Mouse (Mus musculus): ENCODE measurements around the gene Sept3. TPM values are rescaled to one million over a fixed set of nuclear protein-coding genes. Genes with fewer than 3 reads are reported as not detected.

Gene Sept3
- polyA plus RNA-seq, 1 experiment from 2014 or later = 169 TPM

- DNase-seq (ENCODE audit: low spot score, missing footprints) (no peak), ATAC-seq (ENCODE audit: low FRiP score) (no peak)
- Histone ChIP-seq H3K4me2 (peak overlapping the region; percentile 51), H3K4me3 (ENCODE audit: low read depth, low read length) (peak overlapping the region; percentile 31), H3K9ac (ENCODE audit: low read length) (peak overlapping the region; percentile 65), H3K27ac (ENCODE audit: low read depth, low read length) (no peak overlapping the region), H3K27me3 (ENCODE audit: control insufficient read depth, insufficient read depth, low read length) (peaks cover 16% of the 10 kb centered on the region), H3K36me3 (ENCODE audit: control insufficient read depth, insufficient read depth, low read length) (0 out of 2 replicates have a peak, but pooled peaks cover 2% of the 10 kb centered on the region), H3K9me3 (ENCODE audit: control insufficient read depth, low read length) (no peaks in the 10 kb centered on the region), H3K4me1 (ENCODE audit: control insufficient read depth, insufficient read depth, low read length) (peaks cover 10% of the 10 kb centered on the region; the same call in 1 of the 2 replicates)
- WGBS = 39% methylated on average over 21 of the region's 21 CpGs
These were observed 65.8 kb downstream of the Sept3 start for GRCm38 (mm10) chr15:82340414-82341035.

- Histone ChIP-seq H3K36me3 (ENCODE audit: control insufficient read depth, insufficient read depth, low read length) (no peaks in the 10 kb centered on the region), H3K27ac (ENCODE audit: low read depth, low read length) (peak overlapping the region; percentile 37; the same call in 1 of the 2 replicates), H3K27me3 (ENCODE audit: control insufficient read depth, insufficient read depth, low read length) (peaks cover 16% of the 10 kb centered on the region), H3K4me2 (peak overlapping the region; percentile 51), H3K9ac (ENCODE audit: low read length) (peak overlapping the region; percentile 65), H3K9me3 (ENCODE audit: control insufficient read depth, low read length) (no peaks in the 10 kb centered on the region), H3K4me1 (ENCODE audit: control insufficient read depth, insufficient read depth, low read length) (peaks cover 10% of the 10 kb centered on the region; the same call in 1 of the 2 replicates), H3K4me3 (ENCODE audit: low read depth, low read length) (peak overlapping the region; percentile 31)
- DNase-seq (ENCODE audit: low spot score, missing footprints) = peak; percentile 92
- ATAC-seq (ENCODE audit: low FRiP score) = no peak
- WGBS = 2% methylated on average over 40 of the region's 40 CpGs
These were observed 66.4 kb downstream of the Sept3 start for GRCm38 (mm10) chr15:82341036-82341501.

- peaks cover 15% of the 10 kb centered on the region for H3K4me1 ChIP-seq (ENCODE audit: control insufficient read depth, insufficient read depth, low read length)
- DNase-seq (ENCODE audit: low spot score, missing footprints) = peak; percentile 88
- H3K4me2 ChIP-seq = peak overlapping the region; percentile 51
- no peak overlapping the region for H3K4me3 ChIP-seq (ENCODE audit: low read depth, low read length)
- peak overlapping the region; percentile 65 for H3K9ac ChIP-seq (ENCODE audit: low read length)
- peaks cover 16% of the 10 kb centered on the region for H3K27me3 ChIP-seq (ENCODE audit: control insufficient read depth, insufficient read depth, low read length)
- H3K36me3 ChIP-seq (ENCODE audit: control insufficient read depth, insufficient read depth, low read length) = no peaks in the 10 kb centered on the region
- peak overlapping the region; percentile 37; the same call in 1 of the 2 replicates for H3K27ac ChIP-seq (ENCODE audit: low read depth, low read length)
- 65% methylated on average over 15 of the region's 15 CpGs for WGBS
- no peaks in the 10 kb centered on the region for H3K9me3 ChIP-seq (ENCODE audit: control insufficient read depth, low read length)
- ATAC-seq (ENCODE audit: low FRiP score) = no peak
These were observed 67.2 kb downstream of the Sept3 start for GRCm38 (mm10) chr15:82341675-82342542.

GRCm38 (mm10) chr15:82342543-82342935, 67.8 kb downstream of the Sept3 start:
- H3K4me1 ChIP-seq (ENCODE audit: control insufficient read depth, insufficient read depth, low read length) = peaks cover 21% of the 10 kb centered on the region
- no peak overlapping the region for H3K4me3 ChIP-seq (ENCODE audit: low read depth, low read length)
- H3K9ac ChIP-seq (ENCODE audit: low read length) = no peak overlapping the region
- no peaks in the 10 kb centered on the region for H3K9me3 ChIP-seq (ENCODE audit: control insufficient read depth, low read length)
- H3K27me3 ChIP-seq (ENCODE audit: control insufficient read depth, insufficient read depth, low read length) = peaks cover 16% of the 10 kb centered on the region
- H3K27ac ChIP-seq (ENCODE audit: low read depth, low read length) = no peak overlapping the region
- DNase-seq (ENCODE audit: low spot score, missing footprints) = no peak
- H3K4me2 ChIP-seq = no peak overlapping the region
- no peaks in the 10 kb centered on the region for H3K36me3 ChIP-seq (ENCODE audit: control insufficient read depth, insufficient read depth, low read length)
- no peak for ATAC-seq (ENCODE audit: low FRiP score)
- 83% methylated on average over 5 of the region's 5 CpGs for WGBS

GRCm38 (mm10) chr15:82343368-82344287, 68.9 kb downstream of the Sept3 start:
- no peaks in the 10 kb centered on the region for H3K9me3 ChIP-seq (ENCODE audit: control insufficient read depth, low read length)
- H3K9ac ChIP-seq (ENCODE audit: low read length) = no peak overlapping the region
- H3K4me1 ChIP-seq (ENCODE audit: control insufficient read depth, insufficient read depth, low read length) = peaks cover 18% of the 10 kb centered on the region
- H3K27ac ChIP-seq (ENCODE audit: low read depth, low read length) = no peak overlapping the region
- no peak overlapping the region for H3K4me3 ChIP-seq (ENCODE audit: low read depth, low read length)
- 87% methylated on average over 27 of the region's 27 CpGs for WGBS
- H3K36me3 ChIP-seq (ENCODE audit: control insufficient read depth, insufficient read depth, low read length) = peaks cover 4% of the 10 kb centered on the region
- DNase-seq (ENCODE audit: low spot score, missing footprints) (no peak), ATAC-seq (ENCODE audit: low FRiP score) (no peak)
- H3K4me2 ChIP-seq = no peak overlapping the region
- H3K27me3 ChIP-seq (ENCODE audit: control insufficient read depth, insufficient read depth, low read length) = peaks cover 16% of the 10 kb centered on the region

Other genes with a start within 250 kb of the Sept3 start
- gene Desi1, start 241.0 kb upstream of the Sept3 start, polyA plus RNA-seq (2014; fragmentation: Nextera tagmentation; extraction: Ambion mirVana) = 33.7 and 37.8 TPM in 2 replicates
- 275 and 283 TPM in 2 replicates for gene Snu13, start 227.3 kb upstream of the Sept3 start, polyA plus RNA-seq (2014; fragmentation: Nextera tagmentation; extraction: Ambion mirVana)
- not detected in 2 replicates for gene 4930407I10Rik, start 215.7 kb upstream of the Sept3 start, polyA plus RNA-seq (2014; fragmentation: Nextera tagmentation; extraction: Ambion mirVana)
- gene Mei1, start 204.9 kb upstream of the Sept3 start, polyA plus RNA-seq (2014; fragmentation: Nextera tagmentation; extraction: Ambion mirVana) = 0.04 TPM in 1 of 2 replicates, not detected in the other
- 17.2 and 18.5 TPM in 2 replicates for gene Ccdc134, start 147.0 kb upstream of the Sept3 start, polyA plus RNA-seq (2014; fragmentation: Nextera tagmentation; extraction: Ambion mirVana)
- 148 and 170 TPM in 2 replicates for gene Srebf2, start 127.7 kb upstream of the Sept3 start, polyA plus RNA-seq (2014; fragmentation: Nextera tagmentation; extraction: Ambion mirVana)
- gene Shisa8, start 62.1 kb upstream of the Sept3 start, polyA plus RNA-seq (2014; fragmentation: Nextera tagmentation; extraction: Ambion mirVana) = 0.14 and 0.57 TPM in 2 replicates
- gene Tnfrsf13c, start 50.5 kb upstream of the Sept3 start, polyA plus RNA-seq (2014; fragmentation: Nextera tagmentation; extraction: Ambion mirVana) = 0.07 and 0.17 TPM in 2 replicates
- gene Cenpm, start 30.1 kb upstream of the Sept3 start, polyA plus RNA-seq (2014; fragmentation: Nextera tagmentation; extraction: Ambion mirVana) = 79.2 and 89.1 TPM in 2 replicates
- 1.0 and 1.4 TPM in 2 replicates for gene 1500009C09Rik, start 22.5 kb upstream of the Sept3 start, polyA plus RNA-seq (2014; fragmentation: Nextera tagmentation; extraction: Ambion mirVana)
- gene Wbp2nl, start 24.1 kb downstream of the Sept3 start, polyA plus RNA-seq (2014; fragmentation: Nextera tagmentation; extraction: Ambion mirVana) = 0.11 TPM in 1 of 2 replicates, not detected in the other
- 20.6 and 21.6 TPM in 2 replicates for gene Naga, start 64.0 kb downstream of the Sept3 start, polyA plus RNA-seq (2014; fragmentation: Nextera tagmentation; extraction: Ambion mirVana)
- 3.4 and 4.3 TPM in 2 replicates for gene Pheta2, start 64.0 kb downstream of the Sept3 start, polyA plus RNA-seq (2014; fragmentation: Nextera tagmentation; extraction: Ambion mirVana)
- 253 and 268 TPM in 2 replicates for gene Smdt1, start 64.1 kb downstream of the Sept3 start, polyA plus RNA-seq (2014; fragmentation: Nextera tagmentation; extraction: Ambion mirVana)
- gene Ndufa6, start 79.4 kb downstream of the Sept3 start, polyA plus RNA-seq (2014; fragmentation: Nextera tagmentation; extraction: Ambion mirVana) = 290 and 293 TPM in 2 replicates
- 1.7 and 1.9 TPM in 2 replicates for gene Cyp2d22, start 105.4 kb downstream of the Sept3 start, polyA plus RNA-seq (2014; fragmentation: Nextera tagmentation; extraction: Ambion mirVana)
- gene Cyp2d11, start 119.1 kb downstream of the Sept3 start, polyA plus RNA-seq (2014; fragmentation: Nextera tagmentation; extraction: Ambion mirVana) = not detected in 2 replicates
- not detected in 2 replicates for gene Cyp2d10, start 132.3 kb downstream of the Sept3 start, polyA plus RNA-seq (2014; fragmentation: Nextera tagmentation; extraction: Ambion mirVana)
- gene Cyp2d9, start 158.5 kb downstream of the Sept3 start, polyA plus RNA-seq (2014; fragmentation: Nextera tagmentation; extraction: Ambion mirVana) = not detected in 2 replicates

Data from midbrain, embryonic 11.5 days (tissue).